Mouse (Mus musculus) kidney, adult 8-10 months (tissue): ENCODE measurements around the gene Pfn3.
A peak's percentile ranks its signal among the peaks of the same experiment; 100 is the strongest.

ENCODE experiments used
- DNase-seq, 2 experiments: peaks; one replicate each; pipeline ENCODE4 v3.0.0; 2022

The Pfn3 gene

GRCm38 (mm10) chr13:55391626-55392029 lies 23.4 kb downstream of the Pfn3 start:
- DNase-seq, result peak; percentile 90 to 94

GRCm38 (mm10) chr13:55390644-55391043 lies 24.4 kb downstream of the Pfn3 start:
- DNase-seq, result peak; percentile 91 to 93

- no peak for DNase-seq
Observed at GRCm38 (mm10) chr13:55381790-55382189, 33.2 kb downstream of the Pfn3 start.

- peak; percentile 17 to 32 for DNase-seq
Observed at GRCm38 (mm10) chr13:55378907-55379580, 36.0 kb downstream of the Pfn3 start.

GRCm38 (mm10) chr13:55375877-55376276 lies 39.2 kb downstream of the Pfn3 start:
- no peak for DNase-seq

- DNase-seq, result no peak
Observed at GRCm38 (mm10) chr13:55374206-55374924, 40.7 kb downstream of the Pfn3 start.

- DNase-seq, result no peak
Observed at GRCm38 (mm10) chr13:55371740-55372139, 43.3 kb downstream of the Pfn3 start.

GRCm38 (mm10) chr13:55371007-55371681 lies 43.9 kb downstream of the Pfn3 start:
- DNase-seq, result no peak

- DNase-seq, result peak; percentile 58 to 68
Observed at GRCm38 (mm10) chr13:55370234-55370633, 44.8 kb downstream of the Pfn3 start.

GRCm38 (mm10) chr13:55369531-55370114 lies 45.4 kb downstream of the Pfn3 start, which contains the start of gene Rgs14:
Gene Rgs14 (plus strand): TSS chr13:55369732.
- no peak for DNase-seq

- peak in 1 of 2 experiments; percentile 45 for DNase-seq
Observed at GRCm38 (mm10) chr13:55368401-55368800, 46.6 kb downstream of the Pfn3 start.
